Mouse (Mus musculus) left cerebral cortex, postnatal 14 days (tissue): ENCODE data around the gene Olfr8. TPM values are rescaled to one million over a fixed set of nuclear protein-coding genes. Genes with fewer than 3 reads are reported as not detected.
"Not testable (repeated sequence)": the region's sequence is repeated elsewhere in the genome, so short reads cannot be mapped to it uniquely, and the experiment has no call there.

Experiments
- DNase-seq, 2 experiments: peaks; one replicate each; pipeline ENCODE4 v3.0.0; 2021 to 2022; ENCODE audit warnings: low spot score in 2 of 2, mixed read lengths in 1 of 2
- intact Hi-C: fragments of 180-260 bp; cut with DNase I; formaldehyde crosslinking; loops from one replicate; pipeline ENCODE4 v1.15.1; 2025
- long read RNA-seq, 2 experiments: library from polyadenylated mRNA; stranded (forward); transcript quantifications; one replicate each; pipeline ENCODE4 v2.0.0; 2021
- total RNA-seq, 2 experiments: library from RNA; stranded (reverse); gene quantifications; 2 replicates each; pipeline ENCODE4 v1.2.3; 2021

Olfr8 gene
- not detected for total RNA-seq
- long read RNA-seq, experiment 1, result 0 reads
- long read RNA-seq, experiment 2, result 0 reads

DNA sequence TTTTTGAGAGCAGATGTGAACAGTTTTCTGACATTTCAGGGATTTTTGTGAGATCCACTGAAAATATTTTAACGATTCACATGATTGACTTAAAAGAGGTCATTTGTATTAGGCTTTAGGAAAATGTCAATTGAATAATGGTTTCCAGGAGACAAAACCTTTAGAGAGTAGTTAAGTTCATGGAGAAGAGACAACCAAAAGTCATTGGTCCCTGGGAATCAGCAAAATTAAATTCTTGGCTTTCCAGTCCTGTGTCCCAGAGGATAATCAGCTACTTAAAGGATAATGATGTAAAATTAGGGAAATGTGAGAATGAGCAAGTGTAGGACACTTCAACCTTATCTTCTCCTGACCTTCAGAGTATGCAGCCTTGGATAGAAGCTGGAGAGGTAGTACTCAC lies at the start of gene Olfr8:
Gene Olfr8, plus strand, starts transcription at position 301 of the 400 bp plus-strand sequence.
- DNase-seq, intact Hi-C loops: not testable (repeated sequence)

DNA sequence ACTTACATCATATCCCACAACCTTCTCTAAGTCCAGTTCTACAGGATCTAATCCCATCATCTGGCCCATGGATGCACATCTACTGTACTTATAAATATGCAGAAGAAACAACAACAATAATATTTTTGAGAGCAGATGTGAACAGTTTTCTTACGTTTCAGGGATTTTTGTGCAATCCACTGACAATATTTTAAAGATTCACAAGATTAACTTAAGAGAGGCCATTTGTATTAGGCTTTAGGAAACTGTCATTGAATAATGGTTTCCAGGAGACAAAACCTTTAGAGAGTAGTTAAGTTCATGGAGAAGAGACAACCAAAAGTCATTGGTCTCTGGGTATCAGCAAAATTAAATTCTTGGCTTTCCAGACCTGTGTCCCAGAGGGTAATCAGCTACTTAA lies 37.6 kb upstream of the Olfr8 start, which contains the start of gene Olfr1354:
Gene Olfr1354, plus strand, starts transcription at position 301 of the 400 bp plus-strand sequence.
- DNase-seq, intact Hi-C loops: not testable (repeated sequence)

DNA sequence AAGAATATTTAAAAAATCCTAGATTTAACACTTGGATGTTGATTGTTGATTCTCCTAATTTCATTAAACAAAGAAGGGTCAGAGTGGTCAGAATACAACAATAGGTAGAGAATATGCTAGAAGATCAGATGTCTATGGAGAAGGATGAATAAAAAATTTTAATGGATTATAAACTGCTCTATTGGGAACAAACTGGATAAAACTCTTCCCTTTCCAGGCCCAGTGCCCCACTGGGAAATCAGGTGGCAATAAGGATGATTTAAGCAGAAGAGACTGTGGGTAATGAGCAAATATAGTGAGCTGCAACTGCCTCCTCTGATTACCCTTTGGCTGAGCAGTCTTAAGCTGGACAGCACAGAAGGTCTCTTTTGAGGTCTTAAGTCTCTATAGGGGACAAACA lies 12.6 kb downstream of the Olfr8 start, which contains the start of gene Olfr1353:
Gene Olfr1353, plus strand, starts transcription at position 301 of the 400 bp plus-strand sequence.
- DNase-seq, intact Hi-C loops: not testable (repeated sequence)

GRCm38 (mm10) chr10:78980750-78981149 lies 30.3 kb downstream of the Olfr8 start, which contains the start of gene Olfr1352:
Olfr1352 (plus strand) TSS chr10:78981050.
- DNase-seq, result no peak
- intact Hi-C loops, result no loop called here

Other genes with a start within 250 kb of the Olfr8 start
- gene Casp14, start 232.3 kb upstream of the Olfr8 start, total RNA-seq, result not detected
- under 1 TPM; 0.46 to 0.51 TPM for gene Ccdc105, start 197.6 kb upstream of the Olfr8 start, total RNA-seq
- gene Slc1a6, start 170.1 kb upstream of the Olfr8 start, total RNA-seq, result 10 to 100 TPM; 13.2 to 13.4 TPM
- not detected for gene Olfr1356, start 98.5 kb upstream of the Olfr8 start, total RNA-seq
- not detected for gene Olfr1355, start 75.1 kb upstream of the Olfr8 start, total RNA-seq
- gene Olfr1354, start 37.5 kb upstream of the Olfr8 start, total RNA-seq, result not detected
- gene Olfr1353, start 12.7 kb downstream of the Olfr8 start, total RNA-seq, result not detected
- not detected for gene Olfr1352, start 30.4 kb downstream of the Olfr8 start, total RNA-seq
- gene Olfr1351, start 61.8 kb downstream of the Olfr8 start, total RNA-seq, result not detected
- not detected for gene Olfr57, start 78.1 kb downstream of the Olfr8 start, total RNA-seq
- 10 to 100 TPM; 22.4 to 24.0 TPM for gene 2610008E11Rik, start 147.0 kb downstream of the Olfr8 start, total RNA-seq
- not detected for gene Vmn2r80, start 198.1 kb downstream of the Olfr8 start, total RNA-seq